Mouse (Mus musculus): ENCODE measurements at regions not wholly inside any gene's neighbourhood (a gene's known extent, or its start where the extent isn't known, plus 50 kb on each side); places are given as distances from the start of the nearest gene placed in this dataset.

DNA sequence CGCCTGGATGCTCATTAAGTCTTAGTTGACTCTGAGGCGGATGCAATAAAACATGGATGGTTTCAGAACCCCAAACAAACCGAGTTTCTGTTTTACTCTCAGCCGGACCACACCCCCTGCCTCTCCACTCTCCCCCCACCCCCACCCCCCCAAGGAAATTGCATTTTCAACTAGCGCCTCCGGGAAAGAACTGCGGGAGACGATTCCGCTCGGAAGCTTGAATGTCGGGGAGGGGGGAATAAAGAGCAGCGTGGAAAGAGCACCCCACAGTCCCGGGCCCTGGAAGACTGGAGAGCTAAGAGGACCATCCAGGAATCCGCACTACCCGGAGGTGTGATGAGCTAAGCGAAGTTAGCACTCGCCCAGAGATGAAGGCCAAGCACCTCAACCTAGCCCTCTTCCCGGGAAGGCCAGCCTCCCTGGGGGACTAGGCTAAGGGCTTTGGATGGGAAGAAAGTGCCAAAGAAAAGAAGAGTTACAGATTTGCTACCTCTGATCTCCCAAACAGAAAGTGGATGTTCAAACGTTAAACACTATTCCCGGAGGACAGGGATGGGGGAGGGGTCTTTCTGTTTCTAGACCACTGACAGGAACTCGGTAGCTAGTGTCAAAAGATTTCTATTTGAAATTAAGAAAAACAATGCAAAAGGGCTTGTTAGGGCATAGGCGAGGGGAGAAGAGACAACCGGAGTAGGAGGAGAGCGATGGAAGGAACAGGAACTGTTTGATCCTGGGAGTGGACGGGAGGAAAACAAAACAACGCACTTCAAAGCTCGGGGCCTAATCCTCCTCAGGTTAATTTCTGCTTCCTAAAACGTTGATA, 258.6 kb upstream of the Nfe2l3 start:
- TF ChIP-seq CTCF (IDR thresholded peaks at IDR 0.05) = no peak
- no peak for TF ChIP-seq EP300 (IDR thresholded peaks at IDR 0.05)

Measured in lung, postnatal 0 days (tissue).